Mouse (Mus musculus): ENCODE data around the gene Clstn2. TPM values are rescaled to one million over a fixed set of nuclear protein-coding genes. Genes with fewer than 3 reads are reported as not detected.

The Clstn2 gene
- total RNA-seq, 2 experiments from 2014 or later, result 75.6 to 83.7 TPM

- Histone ChIP-seq H3K27ac (peak overlapping the region; percentile 56), H3K4me3 (no peak overlapping the region)
- intact Hi-C loops (cut with DNase I), result loop anchor here (1.0 to 2.0 kb wide), 2 partner anchors 44 to 65 kb away; no protein-coding TSS in a partner anchor
- peak in 1 of 2 experiments; percentile 62 for DNase-seq (ENCODE audit: extremely low spot score in 1 of 2, low spot score in 2 of 2)
- TF ChIP-seq CTCF (IDR thresholded peaks at IDR 0.05), result no peak
Measured at GRCm38 (mm10) chr9:98018687-98019086, 14.3 kb downstream of the Clstn2 start.

DNA sequence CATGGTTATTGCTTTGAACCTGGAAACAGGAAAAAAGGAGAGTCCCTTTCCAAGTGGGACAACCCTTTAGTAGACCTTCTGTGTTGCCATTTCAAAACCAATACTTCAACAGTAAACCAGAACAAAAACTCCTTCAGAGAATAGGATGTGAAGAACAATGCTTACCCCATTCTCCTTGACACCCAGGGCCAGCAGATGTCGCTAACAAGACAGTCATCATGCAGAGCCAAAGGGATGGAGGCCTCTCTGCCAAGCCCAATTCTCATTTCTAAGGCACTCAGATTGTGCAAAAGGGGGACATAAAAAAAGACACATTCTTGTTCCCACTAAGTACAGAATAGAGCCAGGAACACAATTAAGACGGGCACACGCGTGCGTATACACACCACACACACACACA is 16.4 kb downstream of the Clstn2 start:
- intact Hi-C loops (cut with DNase I), result no loop called here
- no peak for DNase-seq (ENCODE audit: extremely low spot score in 1 of 2, low spot score in 2 of 2)

DNA sequence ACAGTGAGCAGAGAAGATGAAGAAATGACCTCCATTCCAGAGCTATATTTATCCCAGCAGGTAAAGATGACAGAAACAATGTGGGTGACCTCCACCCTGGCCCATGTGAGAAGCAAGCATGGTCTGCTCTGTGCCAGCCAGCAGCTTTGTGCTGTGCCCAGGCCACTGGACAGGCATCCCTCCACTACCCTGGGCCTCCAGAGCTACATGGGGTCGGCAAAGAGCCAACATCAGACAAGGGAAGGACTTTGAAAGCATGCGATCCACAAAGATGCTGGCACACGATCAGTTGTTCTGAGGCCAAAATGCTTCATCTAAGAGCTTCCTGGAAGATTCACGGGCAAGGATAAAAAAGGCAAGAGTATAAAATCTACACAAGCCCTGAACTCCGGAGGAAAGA is 36.6 kb downstream of the Clstn2 start:
- Histone ChIP-seq H3K27ac (no peak overlapping the region; the same call in 1 of the 2 replicates), H3K4me3 (no peak overlapping the region)
- no peak for TF ChIP-seq CTCF (IDR thresholded peaks at IDR 0.05)
- intact Hi-C loops (cut with DNase I), result no loop called here
- no peak for DNase-seq (ENCODE audit: extremely low spot score in 1 of 2, low spot score in 2 of 2)

More for the DNA sequence above, 16.4 kb downstream of the Clstn2 start:
- H3K4me3 ChIP-seq, result no peak overlapping the region
- peak; percentile 18 for TF ChIP-seq CTCF (IDR thresholded peaks at IDR 0.05)
- H3K27ac ChIP-seq, result no peak overlapping the region

DNA sequence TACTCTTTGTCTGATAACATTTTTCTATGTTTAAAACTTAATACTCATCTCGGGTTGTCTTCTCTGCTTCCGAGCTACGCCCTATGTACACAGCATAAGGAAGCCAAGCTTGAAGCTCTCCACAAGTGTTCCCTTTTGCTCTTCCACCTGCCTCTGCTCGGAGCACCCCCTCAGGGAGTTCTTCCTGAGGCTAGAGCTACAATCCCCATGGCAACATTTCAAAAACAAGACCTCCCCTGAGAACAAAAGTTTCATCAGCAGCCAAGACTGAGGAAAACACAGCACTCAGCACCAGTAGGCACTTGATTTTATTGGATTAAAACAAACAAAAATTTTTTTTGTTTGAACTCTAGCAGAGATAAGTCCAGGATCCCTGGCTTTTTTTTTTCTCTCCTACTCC is 37.3 kb downstream of the Clstn2 start:
- intact Hi-C loops (cut with DNase I), result no loop called here
- TF ChIP-seq CTCF (IDR thresholded peaks at IDR 0.05), result no peak
- no peak for DNase-seq (ENCODE audit: extremely low spot score in 1 of 2, low spot score in 2 of 2)
- Histone ChIP-seq H3K4me3 (no peak overlapping the region), H3K27ac (no peak overlapping the region)

DNA sequence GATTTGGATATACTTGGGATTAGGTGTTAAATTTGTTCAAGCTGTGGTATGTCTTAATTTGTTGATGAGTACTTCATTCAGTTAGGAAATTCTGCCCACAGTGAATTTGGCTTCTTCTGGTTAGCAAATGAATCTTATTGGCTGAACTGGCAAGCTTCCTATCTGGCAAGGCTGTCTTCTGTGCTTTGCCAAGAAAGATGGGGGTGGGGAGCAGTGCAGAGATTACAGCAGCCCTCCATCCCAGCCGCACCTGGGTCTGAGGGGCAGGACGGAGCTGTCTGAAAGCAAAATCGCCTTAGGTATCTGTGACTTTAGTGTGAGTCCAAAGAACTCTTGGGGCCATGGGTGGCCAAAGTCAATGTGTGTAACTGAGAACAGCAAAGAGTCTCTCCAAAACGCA is 40.9 kb downstream of the Clstn2 start:
- H3K4me3 ChIP-seq, result no peak overlapping the region
- no peak for DNase-seq (ENCODE audit: extremely low spot score in 1 of 2, low spot score in 2 of 2)
- intact Hi-C loops (cut with DNase I), result no loop called here
- H3K27ac ChIP-seq, result no peak overlapping the region
- no peak for TF ChIP-seq CTCF (IDR thresholded peaks at IDR 0.05)

DNA sequence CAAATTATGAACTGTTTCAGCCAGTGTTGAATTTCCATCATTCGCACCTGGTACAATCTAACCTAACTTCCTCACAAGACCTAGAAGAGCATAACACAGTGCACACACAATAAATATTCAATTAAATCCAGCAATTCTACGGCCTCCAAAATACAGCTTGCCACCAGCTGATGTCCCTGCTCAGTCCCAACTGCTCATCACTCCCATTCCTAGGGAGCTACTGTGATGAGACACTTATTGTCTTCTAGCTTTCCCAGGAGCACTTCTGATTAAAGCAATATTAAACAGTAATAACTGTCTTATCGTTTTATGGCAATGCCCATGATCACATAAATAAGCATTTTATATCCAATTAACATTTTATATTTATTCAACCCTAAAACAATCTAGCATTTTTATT is 55.6 kb downstream of the Clstn2 start:
- TF ChIP-seq CTCF (IDR thresholded peaks at IDR 0.05), result no peak
- Histone ChIP-seq H3K27ac (no peak overlapping the region), H3K4me3 (no peak overlapping the region)
- intact Hi-C loops (cut with DNase I), result no loop called here
- DNase-seq (ENCODE audit: extremely low spot score in 1 of 2, low spot score in 2 of 2), result no peak

DNA sequence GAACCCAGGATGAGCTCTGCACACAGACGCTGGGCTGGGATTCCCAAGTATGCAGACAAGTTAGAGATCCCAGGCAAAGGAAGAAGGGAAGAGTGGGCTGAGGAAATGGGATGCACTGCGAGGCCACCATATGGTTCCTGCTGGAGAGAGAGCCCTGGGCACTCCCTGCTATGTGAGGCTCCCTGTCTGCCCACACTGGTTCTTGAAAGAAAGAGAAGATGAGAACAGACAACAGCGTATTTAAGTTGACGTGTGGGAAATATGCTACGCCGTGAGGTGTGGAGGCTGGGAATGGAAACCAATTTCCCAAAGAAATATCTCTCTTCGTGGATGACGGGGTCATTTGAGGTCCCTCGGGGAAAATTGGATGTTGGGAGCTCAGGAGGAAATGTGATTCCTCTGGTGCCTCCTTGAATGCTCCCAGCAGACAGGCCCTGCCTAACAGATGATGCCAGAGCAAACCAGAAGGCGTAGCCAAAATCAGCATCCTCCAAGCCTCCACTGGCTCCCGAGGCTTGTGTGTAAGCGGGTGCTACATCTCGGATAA is 58.1 kb downstream of the Clstn2 start:
- Histone ChIP-seq H3K4me3 (no peak overlapping the region), H3K27ac (0 out of 2 replicates have a peak overlapping the region, but pooled peaks have one; percentile 44)
- intact Hi-C loops (cut with DNase I), result loop anchor here (2.0 kb wide), 3 partner anchors 36 to 92 kb away; no protein-coding TSS in a partner anchor
- TF ChIP-seq CTCF (IDR thresholded peaks at IDR 0.05), result no peak
- DNase-seq (ENCODE audit: extremely low spot score in 1 of 2, low spot score in 2 of 2), result peak; percentile 27 to 56

GRCm38 (mm10) chr9:97966691-97967090 is 66.3 kb downstream of the Clstn2 start:
- no peak overlapping the region for H3K4me3 ChIP-seq
- no peak overlapping the region for H3K27ac ChIP-seq
- intact Hi-C loops (cut with DNase I), result no loop called here
- no peak for TF ChIP-seq CTCF (IDR thresholded peaks at IDR 0.05)
- peak in 1 of 2 experiments; percentile 33 for DNase-seq (ENCODE audit: extremely low spot score in 1 of 2, low spot score in 2 of 2)

GRCm38 (mm10) chr9:97957508-97957907 is 75.5 kb downstream of the Clstn2 start:
- intact Hi-C loops (cut with DNase I), result no loop called here
- no peak overlapping the region for H3K4me3 ChIP-seq
- TF ChIP-seq CTCF (IDR thresholded peaks at IDR 0.05), result no peak
- H3K27ac ChIP-seq, result no peak overlapping the region
- DNase-seq (ENCODE audit: extremely low spot score in 1 of 2, low spot score in 2 of 2), result no peak

DNA sequence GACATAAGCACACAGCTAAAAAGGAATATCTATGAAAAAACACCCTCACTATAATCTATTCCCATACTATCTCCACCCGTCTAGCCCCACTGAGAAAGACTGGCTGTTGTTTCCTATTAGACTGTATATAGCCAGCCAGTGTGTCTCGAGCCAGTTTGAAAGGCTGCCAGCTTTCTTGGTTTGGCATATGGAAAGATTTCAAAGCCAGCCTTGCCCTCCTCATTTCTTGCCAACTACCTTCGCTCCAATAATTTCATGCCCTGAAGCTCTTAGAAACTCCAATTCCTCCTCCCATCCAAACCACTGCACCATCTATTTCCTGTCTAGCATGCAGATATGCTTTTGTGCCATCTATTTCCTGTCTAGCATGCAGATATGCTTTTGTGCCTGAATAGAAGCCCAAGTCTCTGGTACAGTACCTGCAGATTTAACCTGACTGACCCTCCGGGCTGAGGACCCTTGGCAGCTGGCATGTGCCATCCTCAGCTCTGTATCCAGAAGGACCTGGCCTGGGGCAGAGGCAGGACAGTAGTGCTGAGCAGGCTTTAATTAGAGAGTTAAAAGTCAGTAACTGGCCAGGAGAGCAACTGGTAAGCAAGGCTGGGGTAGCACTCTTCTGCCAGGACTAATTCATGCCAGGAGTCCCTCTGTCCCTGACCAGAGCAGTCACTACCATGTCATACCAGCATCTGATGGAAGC is 76.4 kb downstream of the Clstn2 start:
- intact Hi-C loops (cut with DNase I), result no loop called here
- TF ChIP-seq CTCF (IDR thresholded peaks at IDR 0.05), result no peak
- Histone ChIP-seq H3K27ac (no peak overlapping the region), H3K4me3 (no peak overlapping the region)
- no peak for DNase-seq (ENCODE audit: extremely low spot score in 1 of 2, low spot score in 2 of 2)

GRCm38 (mm10) chr9:97953746-97954359 is 79.1 kb downstream of the Clstn2 start:
- no peak for TF ChIP-seq CTCF (IDR thresholded peaks at IDR 0.05)
- DNase-seq (ENCODE audit: extremely low spot score in 1 of 2, low spot score in 2 of 2), result no peak
- Histone ChIP-seq H3K4me3 (no peak overlapping the region), H3K27ac (peak overlapping the region; percentile 55; the same call in 1 of the 2 replicates)
- intact Hi-C loops (cut with DNase I), result loop anchor here (1.0 kb wide), 1 partner anchor 64 kb away; no protein-coding TSS in a partner anchor

- TF ChIP-seq CTCF (IDR thresholded peaks at IDR 0.05), result no peak
- Histone ChIP-seq H3K27ac (no peak overlapping the region), H3K4me3 (no peak overlapping the region)
- no peak for DNase-seq (ENCODE audit: extremely low spot score in 1 of 2, low spot score in 2 of 2)
- intact Hi-C loops (cut with DNase I), result no loop called here
Measured at GRCm38 (mm10) chr9:97950378-97951006, 82.5 kb downstream of the Clstn2 start.
